Mouse (Mus musculus): ENCODE results near the gene Kcnk6.
A peak's percentile ranks its signal among the peaks of the same experiment; 100 is the strongest.
"Not testable (repeated sequence)": the region's sequence is repeated elsewhere in the genome, so short reads cannot be mapped to it uniquely, and the experiment has no call there.

The Kcnk6 gene

DNA sequence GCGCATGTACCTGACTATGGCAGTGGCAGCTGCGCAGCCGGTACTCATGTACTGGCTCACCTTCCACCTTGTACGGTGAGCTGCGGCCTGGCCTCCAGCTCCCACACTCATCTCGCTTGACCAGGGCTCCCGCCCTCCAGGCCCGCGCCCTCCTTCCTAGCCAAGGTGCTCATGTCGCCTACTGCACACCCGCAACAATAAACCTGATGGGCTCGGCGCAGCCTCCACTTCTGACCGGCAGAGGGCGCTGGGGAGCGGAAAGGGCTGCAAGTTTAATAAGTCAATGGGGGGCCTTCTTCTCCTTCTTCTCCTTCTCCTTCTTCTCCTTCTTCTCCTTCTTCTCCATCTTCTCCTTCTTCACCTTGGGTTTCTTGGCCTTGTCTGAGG is 15.0 kb upstream of the Kcnk6 start:
- peak; percentile 94 for DNase-seq (ENCODE audit: low read depth, low spot score)

- no peak for DNase-seq (ENCODE audit: low read depth, low spot score)
These were observed 14.5 kb upstream of the Kcnk6 start for GRCm38 (mm10) chr7:29246619-29247313.

GRCm38 (mm10) chr7:29246015-29246414 is 13.7 kb upstream of the Kcnk6 start:
- DNase-seq (ENCODE audit: low read depth, low spot score): no peak

- DNase-seq (ENCODE audit: low read depth, low spot score): peak; percentile 81
These were observed 12.6 kb upstream of the Kcnk6 start for GRCm38 (mm10) chr7:29244732-29245416.

DNA sequence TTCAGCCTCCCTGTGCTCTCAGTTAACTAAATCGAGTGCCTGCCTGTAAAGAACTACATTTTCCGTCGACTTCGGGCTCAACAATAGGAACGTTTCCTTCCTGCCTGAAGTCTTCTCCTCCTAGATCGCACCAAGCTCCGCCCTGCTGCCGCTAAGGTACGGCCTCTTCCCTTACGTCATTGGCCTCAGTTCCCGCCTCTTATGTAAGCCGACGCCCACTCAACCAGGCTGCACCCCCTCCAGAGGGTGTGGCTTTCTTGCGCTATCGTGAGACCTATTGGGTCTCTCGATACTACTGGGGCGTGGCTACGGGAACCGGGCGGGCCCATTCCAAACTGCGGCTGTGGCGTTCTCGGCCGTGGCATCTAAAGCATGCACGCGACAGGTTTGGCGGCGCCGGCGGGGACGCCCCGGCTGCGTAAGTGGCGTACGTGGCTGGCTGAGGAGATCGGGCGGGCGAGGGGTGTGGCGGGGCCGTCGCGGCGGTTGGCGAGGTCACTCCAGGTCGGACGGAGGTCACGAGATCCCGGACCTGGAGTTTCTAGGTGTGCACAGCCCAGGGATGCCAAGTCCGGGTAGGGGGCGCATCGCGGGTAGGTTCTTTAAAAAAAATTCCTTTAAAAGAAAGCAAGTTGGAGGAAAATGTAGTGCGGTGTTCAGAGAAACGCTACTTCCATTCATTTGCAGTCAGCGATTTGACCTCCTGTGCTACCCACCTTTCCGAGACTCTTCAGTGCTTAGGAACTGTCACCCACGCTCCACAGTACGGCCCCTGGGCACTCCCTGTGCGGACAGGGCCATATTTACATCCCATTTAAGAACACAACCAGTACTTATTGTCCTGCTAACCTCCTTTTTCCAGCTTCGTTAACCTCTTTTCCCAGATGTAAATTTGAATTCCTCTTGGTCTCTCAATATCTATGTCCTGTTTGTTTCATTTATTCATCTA is 6.0 kb upstream of the Kcnk6 start, which contains the start of gene Yif1b:
TSS of gene Yif1b (plus strand) at position 311 of the 949 bp plus-strand sequence.
- DNase-seq (ENCODE audit: low read depth, low spot score): peak; percentile 100

DNA sequence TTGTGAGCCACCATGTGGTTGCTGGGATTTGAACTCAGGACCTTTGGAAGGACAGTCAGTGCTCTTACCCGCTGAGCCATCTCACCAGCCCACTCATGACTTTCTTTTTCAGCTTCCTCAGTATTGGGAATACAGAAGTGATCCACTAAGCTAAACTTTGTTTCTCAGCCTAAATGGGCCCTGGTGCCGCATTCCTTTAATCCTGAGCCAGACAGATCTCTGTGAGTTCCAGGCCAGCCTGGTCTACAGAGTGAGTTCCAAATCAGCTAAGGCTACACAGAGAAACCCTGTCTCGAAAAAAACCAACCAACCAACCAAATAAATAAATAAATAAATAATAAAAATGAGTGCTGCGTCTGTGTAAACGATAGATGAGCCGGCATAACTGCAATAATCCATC is 5.3 kb upstream of the Kcnk6 start:
- not testable (repeated sequence) for DNase-seq (ENCODE audit: low read depth, low spot score)

DNA sequence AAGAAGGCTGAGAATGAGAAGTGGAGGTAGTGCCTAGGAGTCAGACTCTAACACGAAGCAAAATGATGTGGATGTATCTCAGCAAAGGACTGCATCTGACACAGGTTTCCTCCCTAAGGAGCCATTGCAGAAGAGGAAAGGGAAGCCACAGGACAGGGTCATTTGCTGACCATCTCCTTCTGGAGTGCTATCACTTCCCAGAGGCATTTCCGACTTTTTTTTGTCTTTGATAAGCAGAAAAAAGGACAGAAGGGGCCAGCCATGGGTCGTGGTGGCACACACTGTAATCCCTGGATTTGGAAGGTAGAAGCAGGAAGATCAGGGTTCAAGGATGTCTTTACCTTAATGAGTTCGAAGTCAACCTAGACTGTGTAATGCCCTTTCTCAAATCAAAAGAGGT is 4.3 kb upstream of the Kcnk6 start:
- no peak for DNase-seq (ENCODE audit: low read depth, low spot score)

DNA sequence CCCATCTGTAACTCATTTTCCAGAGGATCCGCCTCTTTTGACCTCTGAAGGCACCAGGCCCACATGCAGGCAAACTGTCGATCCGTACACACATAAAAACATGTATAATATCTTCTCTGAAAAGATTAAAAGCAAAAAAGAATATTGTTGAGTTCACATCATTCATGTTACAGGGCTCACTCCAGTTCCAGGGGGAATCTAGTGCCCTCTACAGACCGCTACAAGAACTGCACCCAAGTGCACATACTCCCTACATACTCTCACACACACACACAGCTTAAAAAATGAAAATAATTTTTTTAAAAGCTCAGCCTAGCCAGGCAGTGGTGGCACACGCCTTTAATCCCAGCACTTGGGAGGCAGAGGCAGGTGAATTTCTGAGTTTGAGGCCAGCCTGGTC is 2.3 kb upstream of the Kcnk6 start:
- peak; percentile 68 for DNase-seq (ENCODE audit: low read depth, low spot score)

- DNase-seq (ENCODE audit: low read depth, low spot score): no peak
These were observed 1.4 kb upstream of the Kcnk6 start for GRCm38 (mm10) chr7:29233745-29234144.

- DNase-seq (ENCODE audit: low read depth, low spot score): no peak
These were observed 798 bp downstream of the Kcnk6 start for GRCm38 (mm10) chr7:29231517-29231916.

GRCm38 (mm10) chr7:29230560-29230959 is 1.8 kb downstream of the Kcnk6 start:
- DNase-seq (ENCODE audit: low read depth, low spot score): no peak

DNA sequence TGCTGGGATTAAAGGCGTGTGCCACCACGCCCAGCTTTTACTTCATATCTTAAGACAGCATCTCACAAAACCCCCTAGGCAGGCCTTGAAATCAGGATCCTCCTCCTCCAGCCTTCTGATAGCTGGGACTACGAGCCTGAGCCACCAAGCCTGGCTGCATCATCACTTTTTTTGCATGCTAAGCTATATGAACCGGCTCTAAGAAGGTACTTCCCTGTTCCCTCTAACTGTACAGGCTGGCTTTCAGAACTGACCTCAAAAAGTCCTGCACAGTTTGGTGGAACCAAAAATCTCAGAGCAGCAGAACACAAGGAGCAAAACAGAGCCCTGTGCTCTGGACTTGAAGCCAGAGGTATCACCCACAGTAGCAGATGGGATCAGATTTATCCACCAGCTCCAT is 4.1 kb downstream of the Kcnk6 start:
- DNase-seq (ENCODE audit: low read depth, low spot score): no peak

DNA sequence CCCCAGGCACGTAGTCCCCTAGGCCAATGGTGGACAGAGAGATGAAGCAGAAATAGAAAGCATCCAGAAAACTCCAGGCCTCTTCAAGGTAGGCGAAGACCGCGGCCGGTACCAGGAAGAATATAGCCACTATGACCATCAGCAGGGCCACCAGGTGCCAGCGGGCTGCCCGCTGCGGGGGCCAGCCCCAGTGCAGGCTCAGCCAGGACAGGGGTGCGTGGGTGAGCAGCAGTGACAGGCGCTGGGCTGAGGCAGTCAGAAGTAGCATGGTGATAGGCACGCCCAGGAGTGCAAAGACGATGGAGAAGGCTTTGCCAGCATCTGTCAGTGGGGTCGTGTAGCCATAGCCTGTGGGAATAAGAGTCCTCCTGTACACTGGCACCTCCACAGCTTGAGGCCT is 6.8 kb downstream of the Kcnk6 start:
- no peak for DNase-seq (ENCODE audit: low read depth, low spot score)

DNA sequence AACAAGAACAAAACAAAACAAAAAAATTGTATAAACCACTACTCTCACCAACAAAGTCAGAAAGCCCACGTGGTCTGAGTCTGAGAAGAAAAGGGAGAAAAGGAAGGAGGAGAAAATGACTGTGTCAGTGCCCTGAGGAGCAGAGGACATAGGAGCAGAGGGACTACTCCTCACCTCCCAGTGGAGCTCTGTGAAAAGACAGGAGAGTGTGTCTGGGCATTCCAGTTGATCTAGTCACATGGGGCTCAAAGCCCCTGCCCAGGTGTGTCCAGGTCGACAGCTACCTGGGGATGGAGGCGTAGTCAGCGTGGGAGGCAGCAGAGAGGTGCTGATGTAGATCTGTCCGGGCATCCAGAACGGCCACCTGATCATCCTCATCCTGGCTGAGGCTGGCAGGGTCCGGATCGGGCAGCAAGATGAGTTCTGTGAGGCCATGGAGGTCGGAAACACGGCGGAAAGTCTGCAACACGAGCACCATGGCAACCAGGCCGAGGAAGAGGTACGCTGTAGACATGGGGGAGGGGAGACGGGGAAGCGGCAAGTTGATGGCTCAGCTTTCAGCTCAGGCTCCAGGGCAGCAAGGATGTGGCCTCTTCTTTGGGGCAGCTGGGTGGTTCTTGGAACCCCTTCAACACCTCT is 7.4 kb downstream of the Kcnk6 start:
- DNase-seq (ENCODE audit: low read depth, low spot score): peak; percentile 51

- peak; percentile 92 for DNase-seq (ENCODE audit: low read depth, low spot score)
These were observed 17.5 kb downstream of the Kcnk6 start for GRCm38 (mm10) chr7:29214846-29215245.

- peak; percentile 19 for DNase-seq (ENCODE audit: low read depth, low spot score)
These were observed 18.1 kb downstream of the Kcnk6 start for GRCm38 (mm10) chr7:29214236-29214635.

DNA sequence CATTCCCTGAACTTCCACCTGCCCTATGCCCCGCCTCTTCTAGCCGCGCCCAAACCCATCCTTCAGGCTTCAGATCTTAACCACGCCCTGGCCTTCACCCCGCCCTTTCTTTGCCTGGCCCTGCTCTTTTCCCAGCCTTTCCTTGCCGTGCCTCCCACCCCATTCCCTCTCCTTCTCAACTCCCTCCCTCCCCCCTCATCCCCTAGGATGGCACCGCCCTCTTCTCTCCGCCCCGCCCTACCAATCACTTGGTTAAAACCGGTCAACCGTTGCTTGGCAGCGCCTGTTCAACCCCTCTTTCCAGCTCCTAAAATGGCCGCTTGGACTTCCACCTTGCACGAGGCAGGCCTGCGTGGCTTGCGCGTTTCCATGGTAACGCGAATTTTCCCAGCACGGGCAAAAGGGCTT is 18.6 kb downstream of the Kcnk6 start, which contains the start of gene Catsperg1:
TSS of gene Catsperg1 (minus strand) at position 361 of the 408 bp plus-strand sequence.
- DNase-seq (ENCODE audit: low read depth, low spot score): peak; percentile 99

- DNase-seq (ENCODE audit: low read depth, low spot score): not testable (repeated sequence)
These were observed 19.3 kb downstream of the Kcnk6 start for GRCm38 (mm10) chr7:29212775-29213560.

- DNase-seq (ENCODE audit: low read depth, low spot score): peak; percentile 80
These were observed 20.0 kb downstream of the Kcnk6 start for GRCm38 (mm10) chr7:29212199-29212765.
